Mouse (Mus musculus) CH12.LX (cell line): ENCODE data around the gene Cep170b. TPM values are rescaled to one million over a fixed set of nuclear protein-coding genes. Genes with fewer than 3 reads are reported as not detected.
A peak's percentile ranks its signal among the peaks of the same experiment; 100 is the strongest.

Experiments used
- DNase-seq: peaks from one replicate; pipeline ENCODE4 v3.0.0-alpha.2; 2013; ENCODE audit errors: extremely low read depth
- H3K27ac ChIP-seq: 2 replicates; pipeline ENCODE4 v1.5.1; 2012; ENCODE audit warnings: low read depth, mild to moderate bottlenecking, control low read depth, moderate library complexity; ENCODE audit not compliant: insufficient read depth
- H3K27me3 ChIP-seq: replicated peaks from 2 replicates; pipeline ENCODE3; 2012; ENCODE audit warnings: inconsistent platforms
- H3K36me3 ChIP-seq, 2 experiments: replicated peaks in 1 of 2; 2 replicates each; pipeline versions ENCODE3 to v1.6.1; 2012; ENCODE audit warnings: inconsistent platforms in 1 of 2, low read length in 1 of 2, mild to moderate bottlenecking in 1 of 2, mixed read lengths in 1 of 2, moderate library complexity in 1 of 2; ENCODE audit not compliant: control insufficient read depth in 1 of 2, insufficient read depth in 1 of 2
- H3K4me1 ChIP-seq, 2 experiments: 2 replicates each; pipeline ENCODE4 v1.6.1; 2012; ENCODE audit warnings: inconsistent platforms in 1 of 2, moderate library complexity in 1 of 2; ENCODE audit not compliant: insufficient read depth in 2 of 2, control insufficient read depth in 1 of 2
- H3K4me2 ChIP-seq: 2 replicates; pipeline ENCODE4 v1.6.1; 2012; ENCODE audit warnings: low read depth, mild to moderate bottlenecking, control low read depth; ENCODE audit not compliant: poor library complexity, insufficient read depth, severe bottlenecking
- H3K4me3 ChIP-seq, 3 experiments: fragments of 150-350 bp in 1 of 3; sonication (generic) in 1 of 3; replicated peaks in 1 of 3; 2 replicates each; pipeline versions ENCODE3 to v1.5.1; 2011 to 2012; ENCODE audit warnings: low read depth in 2 of 3, low read length in 2 of 3, mild to moderate bottlenecking in 2 of 3, moderate library complexity in 2 of 3, control low read depth in 1 of 3, improper control_type of control experiment in 1 of 3, inconsistent platforms in 1 of 3, mixed read lengths in 1 of 3; ENCODE audit not compliant: poor library complexity in 1 of 3
- H3K79me2 ChIP-seq: replicated peaks from 2 replicates; pipeline ENCODE4 v1.6.1; 2012; ENCODE audit warnings: mild to moderate bottlenecking, moderate library complexity; ENCODE audit not compliant: control insufficient read depth, poor library complexity, insufficient read depth, severe bottlenecking; ENCODE audit errors: extremely low read depth
- H3K9ac ChIP-seq: 2 replicates; pipeline ENCODE4 v1.6.1; 2012; ENCODE audit warnings: low read depth, mild to moderate bottlenecking, control low read depth, moderate library complexity; ENCODE audit not compliant: insufficient read depth
- H3K9me3 ChIP-seq: replicated peaks from 2 replicates; pipeline ENCODE3; 2012; ENCODE audit warnings: low read length, inconsistent platforms, mixed read lengths
- BHLHE40 ChIP-seq: IDR thresholded peaks from 2 replicates; pipeline ENCODE4 v1.6.1; 2011; ENCODE audit warnings: mild to moderate bottlenecking, low read depth, low read length, improper control_type of control experiment
- CHD2 ChIP-seq: IDR thresholded peaks from 2 replicates; pipeline ENCODE4 v1.6.1; 2011; ENCODE audit warnings: low read length, improper control_type of control experiment
- CTCF ChIP-seq, 2 experiments: IDR thresholded peaks in 1 of 2; conservative IDR thresholded peaks in 1 of 2; 2 replicates each; pipeline ENCODE4 v1.5.1; 2011 to 2012; ENCODE audit warnings: low read depth in 2 of 2, low read length in 2 of 2, improper control_type of control experiment in 1 of 2, inconsistent platforms in 1 of 2, mild to moderate bottlenecking in 1 of 2, moderate library complexity in 1 of 2
- E2F4 ChIP-seq: IDR thresholded peaks from 2 replicates; pipeline ENCODE4 v1.6.1; 2011; ENCODE audit warnings: low read depth, low read length, improper control_type of control experiment; ENCODE audit not compliant: insufficient replicate concordance
- ELF1 ChIP-seq: IDR thresholded peaks from 2 replicates; pipeline ENCODE4 v1.6.1; 2014; ENCODE audit warnings: low read depth, mild to moderate bottlenecking, inconsistent platforms, low read length, improper control_type of control experiment
- EP300 ChIP-seq: IDR thresholded peaks from 2 replicates; pipeline ENCODE4 v1.6.1; 2011; ENCODE audit warnings: low read length, improper control_type of control experiment
- ETS1 ChIP-seq: conservative IDR thresholded peaks from 2 replicates; pipeline ENCODE4 v1.6.1; 2012; ENCODE audit warnings: low read depth, mild to moderate bottlenecking, inconsistent platforms, low read length, improper control_type of control experiment, moderate library complexity
- GABPA ChIP-seq: IDR thresholded peaks from 2 replicates; pipeline ENCODE4 v1.6.1; 2012; ENCODE audit warnings: low read depth, low read length, improper control_type of control experiment, inconsistent platforms; ENCODE audit not compliant: insufficient replicate concordance
- IRF4 ChIP-seq: IDR thresholded peaks from 2 replicates; pipeline ENCODE4 v1.6.1; 2014; ENCODE audit warnings: low read depth, mild to moderate bottlenecking, inconsistent platforms, low read length, improper control_type of control experiment
- JUN ChIP-seq: IDR thresholded peaks from 2 replicates; pipeline ENCODE4 v1.6.1; 2011; ENCODE audit warnings: low read depth, mild to moderate bottlenecking, low read length, improper control_type of control experiment, moderate library complexity; ENCODE audit not compliant: insufficient read depth
- JUND ChIP-seq: conservative IDR thresholded peaks from 2 replicates; pipeline ENCODE4 v1.6.1; 2011; ENCODE audit warnings: low read depth, low read length, improper control_type of control experiment
- MAFK ChIP-seq: IDR thresholded peaks from 2 replicates; pipeline ENCODE4 v1.6.1; 2011; ENCODE audit warnings: low read length, improper control_type of control experiment; ENCODE audit not compliant: insufficient replicate concordance
- MAX ChIP-seq: IDR thresholded peaks from 2 replicates; pipeline ENCODE4 v1.6.1; 2011; ENCODE audit warnings: low read length, improper control_type of control experiment
- MAZ ChIP-seq: IDR thresholded peaks from 2 replicates; pipeline ENCODE4 v1.6.1; 2012; ENCODE audit warnings: low read depth, mild to moderate bottlenecking, inconsistent platforms, low read length, improper control_type of control experiment, moderate library complexity
- MEF2A ChIP-seq: IDR thresholded peaks from 2 replicates; pipeline ENCODE4 v1.6.1; 2014; ENCODE audit warnings: low read depth, mild to moderate bottlenecking, inconsistent platforms, low read length, improper control_type of control experiment, borderline replicate concordance
- MXI1 ChIP-seq: IDR thresholded peaks from 2 replicates; pipeline ENCODE4 v1.6.1; 2011; ENCODE audit warnings: mild to moderate bottlenecking, low read depth, low read length, improper control_type of control experiment
- POLR2A ChIP-seq: IDR thresholded peaks from 2 replicates; pipeline ENCODE4 v1.6.1; 2011; ENCODE audit warnings: low read depth, mild to moderate bottlenecking, improper control_type of control experiment, low read length
- RCOR1 ChIP-seq: conservative IDR thresholded peaks from 2 replicates; pipeline ENCODE4 v1.6.1; 2012; ENCODE audit warnings: low read depth, mild to moderate bottlenecking, inconsistent platforms, low read length, improper control_type of control experiment
- TBP ChIP-seq: conservative IDR thresholded peaks from 2 replicates; pipeline ENCODE4 v1.6.1; 2011; ENCODE audit warnings: low read depth, low read length, improper control_type of control experiment
- TCF12 ChIP-seq: IDR thresholded peaks from 2 replicates; pipeline ENCODE4 v1.6.1; 2014; ENCODE audit warnings: low read depth, mild to moderate bottlenecking, inconsistent platforms, low read length, improper control_type of control experiment
- UBTF ChIP-seq: IDR thresholded peaks from 2 replicates; pipeline ENCODE4 v1.6.1; 2012; ENCODE audit warnings: low read depth, mild to moderate bottlenecking, inconsistent platforms, low read length, improper control_type of control experiment, moderate library complexity
- ZKSCAN1 ChIP-seq: IDR thresholded peaks from 2 replicates; pipeline ENCODE4 v1.6.1; 2012; ENCODE audit warnings: low read depth, inconsistent platforms, low read length, improper control_type of control experiment, borderline replicate concordance
- dilution Hi-C: fragments of 300-500 bp; cut with MboI; formaldehyde crosslinking; loops from 2 replicates; pipeline ENCODE4 v1.14.3; 2020; ENCODE audit warnings: low sequenced_read_pairs; ENCODE audit not compliant: extremely low pct_unique_long_range_greater_than_20kb, extremely low pct_ligation_motif_present
- in situ Hi-C: fragments of 300-500 bp; cut with MboI; formaldehyde crosslinking; loops from 3 replicates; pipeline ENCODE4 v1.14.3; 2019; ENCODE audit warnings: low sequenced_read_pairs, low pct_ligation_motif_present, low pct_unique_long_range_greater_than_20kb, mixed read lengths
- polyA plus RNA-seq: library from polyadenylated mRNA; unstranded; fragments of >175 nt; gene quantifications from 2 replicates; pipeline ENCODE4 v1.2.1, GENCODE M21; 2012; ENCODE audit warnings: low read depth; ENCODE audit not compliant: insufficient read length
- total RNA-seq, 2 experiments: library from RNA; depleted of rRNA; stranded (reverse); fragments of 300-350 nt in 1 of 2; fragments of >200 nt in 1 of 2; gene quantifications; 2 replicates each; pipeline ENCODE4 v1.2.3; 2012 to 2014

Cep170b gene
- total and polyA plus RNA-seq, 3 experiments: 39.1 to 63.1 (median 48.1) TPM

- H3K9me3 ChIP-seq: peaks cover 6% of the 10 kb centered on the region
- peaks cover 12% of the 10 kb centered on the region for H3K27me3 ChIP-seq
- no peaks in the 10 kb centered on the region for H3K79me2 ChIP-seq
- no peak overlapping the region for H3K9ac ChIP-seq
- TF ChIP-seq RCOR1: no peak
- no peak for TF ChIP-seq TCF12
- H3K4me2 ChIP-seq: no peak overlapping the region
- H3K4me1 ChIP-seq: peaks cover 5 to 19% of the 10 kb centered on the region in 2 experiments; a peak in 3 of 4 replicates
- H3K27ac ChIP-seq: no peak overlapping the region
- in situ Hi-C loops: loop anchor here (10.0 kb wide), 1 partner anchor 146 kb away; no protein-coding TSS in a partner anchor
- H3K4me3 ChIP-seq: no peak overlapping the region
- DNase-seq: no peak
- H3K36me3 ChIP-seq: no peaks in the 10 kb centered on the region
- dilution Hi-C loops: no loop called here
These were observed 19.7 kb upstream of the Cep170b start for GRCm38 (mm10) chr12:112700522-112700921.

DNA sequence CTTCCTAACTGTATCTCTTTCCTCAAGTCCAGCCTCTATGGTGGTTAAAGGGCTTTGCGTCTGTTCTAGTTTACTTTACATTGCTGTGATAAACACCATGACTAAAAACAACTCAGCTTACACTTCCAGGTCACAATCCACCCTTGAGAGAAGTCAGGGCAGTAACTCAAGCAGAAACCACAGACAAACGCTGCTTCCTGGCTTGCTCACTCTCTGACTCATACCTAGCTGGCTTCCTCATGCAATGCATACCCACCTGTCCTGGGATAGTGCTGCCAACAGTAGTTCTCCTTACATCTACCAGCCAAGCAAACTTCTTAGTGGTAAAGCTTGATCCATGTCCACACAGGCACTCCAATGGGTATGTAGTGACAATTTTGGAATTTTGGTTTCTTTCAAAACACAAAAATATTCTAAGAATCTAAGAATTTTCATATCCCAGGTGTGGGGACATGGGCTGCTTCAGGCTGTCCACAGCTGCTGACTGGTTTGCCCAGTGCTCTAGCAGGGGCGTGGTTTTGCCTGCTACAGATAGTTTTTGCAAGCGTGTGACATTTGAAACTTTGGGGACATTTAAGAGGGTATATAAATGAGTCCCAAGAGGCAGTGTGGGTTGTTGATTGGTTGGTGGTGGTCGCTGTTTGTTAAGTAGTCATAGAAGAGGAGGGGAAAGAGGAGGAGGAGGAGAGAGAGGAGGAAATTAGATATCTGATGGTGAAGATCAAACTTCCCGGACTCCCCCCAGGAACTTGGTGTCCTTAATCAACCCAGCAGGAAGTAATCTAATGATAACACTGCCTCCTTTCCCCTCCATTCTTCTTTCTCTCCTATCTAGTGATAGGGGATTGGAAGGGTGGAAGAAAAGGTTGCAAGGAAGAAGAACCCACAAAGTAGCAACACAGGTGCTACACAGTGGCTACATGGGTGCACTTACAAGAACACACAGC lies 17.6 kb upstream of the Cep170b start:
- Histone ChIP-seq H3K9ac (no peak overlapping the region), H3K27ac (no peak overlapping the region), H3K9me3 (peaks cover 6% of the 10 kb centered on the region), H3K27me3 (peaks cover 16% of the 10 kb centered on the region), H3K79me2 (no peaks in the 10 kb centered on the region), H3K4me3 (no peak overlapping the region), H3K4me2 (no peak overlapping the region), H3K4me1 (peaks cover 9 to 31% of the 10 kb centered on the region in 2 experiments), H3K36me3 (no peaks in the 10 kb centered on the region)
- DNase-seq: peak; percentile 80
- TF ChIP-seq MAX (0 out of 2 replicates have a peak, but pooled peaks have one; percentile 44), MXI1 (no peak), BHLHE40 (peak; percentile 66), GABPA (no peak), MAZ (no peak), CTCF (conservative IDR thresholded peaks at IDR 0.05 in 1 of 2, IDR thresholded peaks at IDR 0.05 in 1 of 2; ENCODE audit: low read depth in 2 of 2, low read length in 2 of 2) (no peak), ETS1 (peak; percentile 52), TCF12 (peak; percentile 58; the same call in 1 of the 2 replicates), IRF4 (peak; percentile 76), JUN (peak; percentile 43; the same call in 1 of the 2 replicates), MEF2A (0 out of 2 replicates have a peak, but pooled peaks have one; percentile 36), POLR2A (no peak), TBP (no peak), JUND (peak; percentile 56; the same call in 1 of the 2 replicates), ZKSCAN1 (no peak), EP300 (peak; percentile 80), MAFK (no peak), CHD2 (no peak), ELF1 (peak; percentile 29; the same call in 1 of the 2 replicates), E2F4 (no peak), UBTF (no peak)
- dilution Hi-C loops (no loop called here), in situ Hi-C loops (loop anchor here (10.0 kb wide), 1 partner anchor 148 kb away; no protein-coding TSS in a partner anchor)
